Mouse (Mus musculus): ENCODE data around the gene Suco. TPM values are rescaled to one million over a fixed set of nuclear protein-coding genes. Genes with fewer than 3 reads are reported as not detected.

The Suco gene
- total RNA-seq, 2 experiments from 2014 or later = 17.4 to 23.4 TPM

- intact Hi-C loops (cut with DNase I) = no loop called here
- DNase-seq = no peak
Observed at GRCm38 (mm10) chr1:161793321-161793720, 83.2 kb downstream of the Suco start.

- intact Hi-C loops (cut with DNase I) = no loop called here
- no peak for DNase-seq
Observed at GRCm38 (mm10) chr1:161792687-161792969, 83.9 kb downstream of the Suco start.

GRCm38 (mm10) chr1:161791854-161792686 lies 84.4 kb downstream of the Suco start:
- no peak for DNase-seq
- intact Hi-C loops (cut with DNase I) = no loop called here

GRCm38 (mm10) chr1:161788339-161788738 lies 88.1 kb downstream of the Suco start, which contains the start of gene Fasl:
Gene Fasl, minus strand, starts transcription at chr1:161788495.
- intact Hi-C loops (cut with DNase I) = no loop called here
- DNase-seq = no peak

- no peak for DNase-seq
- intact Hi-C loops (cut with DNase I) = no loop called here
Observed at GRCm38 (mm10) chr1:161782725-161783124, 93.8 kb downstream of the Suco start.

GRCm38 (mm10) chr1:161781594-161781993 lies 94.9 kb downstream of the Suco start:
- DNase-seq = no peak
- intact Hi-C loops (cut with DNase I) = no loop called here

GRCm38 (mm10) chr1:161779057-161779456 lies 97.4 kb downstream of the Suco start:
- intact Hi-C loops (cut with DNase I) = no loop called here
- DNase-seq = no peak

- DNase-seq = no peak
- intact Hi-C loops (cut with DNase I) = no loop called here
Observed at GRCm38 (mm10) chr1:161775151-161775550, 101.3 kb downstream of the Suco start.

- intact Hi-C loops (cut with DNase I) = no loop called here
- DNase-seq = no peak
Observed at GRCm38 (mm10) chr1:161771293-161771692, 105.2 kb downstream of the Suco start.

GRCm38 (mm10) chr1:161769329-161769728 lies 107.2 kb downstream of the Suco start:
- intact Hi-C loops (cut with DNase I) = no loop called here
- DNase-seq = no peak

GRCm38 (mm10) chr1:161767101-161767524 lies 109.4 kb downstream of the Suco start:
- intact Hi-C loops (cut with DNase I) = no loop called here

GRCm38 (mm10) chr1:161766656-161767055 lies 109.8 kb downstream of the Suco start:
- DNase-seq = peak; percentile 22 to 43

More at GRCm38 (mm10) chr1:161767101-161767524, 109.4 kb downstream of the Suco start:
- DNase-seq = peak in 1 of 2 experiments; percentile 4

More at GRCm38 (mm10) chr1:161766656-161767055, 109.8 kb downstream of the Suco start:
- intact Hi-C loops (cut with DNase I) = no loop called here

Other genes with a start within 250 kb of the Suco start
- gene Fasl, start 88.2 kb downstream of the Suco start, total RNA-seq (2021) = not detected
- gene Pigc, start 92.5 kb upstream of the Suco start, total RNA-seq (2021) = 10 to 100 TPM; 20.6 to 21.9 TPM
- not detected for gene 4930558K02Rik, start 103.0 kb upstream of the Suco start, total RNA-seq (2021)

All from heart, postnatal 10 days (tissue).